Mouse (Mus musculus) intestine, embryonic 16.5 days (tissue): Measurements from ENCODE around the gene Mroh7. TPM values are rescaled to one million over a fixed set of nuclear protein-coding genes. Genes with fewer than 3 reads are reported as not detected.

ENCODE experiments used
- ATAC-seq: fragments of 200-750 bp; cut with Nextera tagmentation; 2 replicates; pipeline ENCODE4 v1.8.0; 2017; ENCODE audit warnings: moderate TSS enrichment, moderate library complexity
- H3K27ac ChIP-seq: fragments of 300-500 bp; sonication (generic); 2 replicates; pipeline ENCODE4 v1.5.1; 2014; ENCODE audit warnings: mild to moderate bottlenecking, low read length
- H3K27me3 ChIP-seq: fragments of 300-500 bp; sonication (generic); replicated peaks from 2 replicates; pipeline ENCODE4 v1.6.1; 2014; ENCODE audit warnings: low read length, control low read depth, mixed read lengths; ENCODE audit not compliant: control insufficient read depth, insufficient read depth
- H3K36me3 ChIP-seq: fragments of 300-500 bp; sonication (generic); 2 replicates; pipeline ENCODE4 v1.6.1; 2014; ENCODE audit warnings: low read length, control low read depth; ENCODE audit not compliant: control insufficient read depth, insufficient read depth
- H3K4me1 ChIP-seq: fragments of 300-500 bp; sonication (generic); 2 replicates; pipeline ENCODE4 v1.6.1; 2014; ENCODE audit warnings: low read length, control low read depth, mixed read lengths; ENCODE audit not compliant: control insufficient read depth, insufficient read depth
- H3K4me2 ChIP-seq: fragments of 300-500 bp; sonication (generic); 2 replicates; pipeline ENCODE4 v1.6.1; 2014; ENCODE audit warnings: low read depth, low read length, control low read depth
- H3K4me3 ChIP-seq: fragments of 300-500 bp; sonication (generic); 2 replicates; pipeline ENCODE4 v1.5.1; 2014; ENCODE audit warnings: mild to moderate bottlenecking, low read length
- H3K9ac ChIP-seq: fragments of 300-500 bp; sonication (generic); 2 replicates; pipeline ENCODE4 v1.6.1; 2014; ENCODE audit warnings: low read depth, low read length
- H3K9me3 ChIP-seq: fragments of 300-500 bp; sonication (generic); 2 replicates; pipeline ENCODE4 v1.6.1; 2016; ENCODE audit warnings: low read length, control low read depth; ENCODE audit not compliant: control insufficient read depth
- WGBS: fragments of 180-500 bp; shearing (Covaris S2); extraction: QIAGEN DNeasy Blood & Tissue Kit; methylation state at CpG from one replicate; pipeline ENCODE4 v1.1.7; 2014; 5-methylcytosine and 5-hydroxymethylcytosine counted together
- polyA plus RNA-seq: library from polyadenylated mRNA; unstranded; fragments of >200 nt; fragmentation: Nextera tagmentation; extraction: Ambion mirVana; gene quantifications from 2 replicates; pipeline ENCODE4 v1.2.1, GENCODE M21; 2015

Gene Mroh7
- polyA plus RNA-seq, 1 experiment from 2014 or later, result 0.20 TPM

- H3K9me3 ChIP-seq, result no peaks in the 10 kb centered on the region
- H3K4me1 ChIP-seq, result peaks cover 9% of the 10 kb centered on the region
- H3K27ac ChIP-seq, result no peak overlapping the region
- no peak for ATAC-seq
- H3K4me2 ChIP-seq, result no peak overlapping the region
- H3K9ac ChIP-seq, result no peak overlapping the region
- no peak overlapping the region for H3K4me3 ChIP-seq
- no peaks in the 10 kb centered on the region for H3K27me3 ChIP-seq
- 89% methylated on average over 15 of the region's 15 CpGs for WGBS
- 0 out of 2 replicates have a peak, but pooled peaks cover 5% of the 10 kb centered on the region for H3K36me3 ChIP-seq
These were observed 77.7 kb downstream of the Mroh7 start for GRCm38 (mm10) chr4:106653051-106653450.

GRCm38 (mm10) chr4:106652546-106652945, 78.2 kb downstream of the Mroh7 start:
- Histone ChIP-seq H3K4me2 (no peak overlapping the region), H3K9ac (no peak overlapping the region), H3K36me3 (0 out of 2 replicates have a peak, but pooled peaks cover 5% of the 10 kb centered on the region), H3K4me3 (no peak overlapping the region), H3K27ac (no peak overlapping the region), H3K4me1 (peaks cover 9% of the 10 kb centered on the region), H3K27me3 (no peaks in the 10 kb centered on the region), H3K9me3 (no peaks in the 10 kb centered on the region)
- 96% methylated on average over 3 of the region's 3 CpGs for WGBS
- no peak for ATAC-seq

DNA sequence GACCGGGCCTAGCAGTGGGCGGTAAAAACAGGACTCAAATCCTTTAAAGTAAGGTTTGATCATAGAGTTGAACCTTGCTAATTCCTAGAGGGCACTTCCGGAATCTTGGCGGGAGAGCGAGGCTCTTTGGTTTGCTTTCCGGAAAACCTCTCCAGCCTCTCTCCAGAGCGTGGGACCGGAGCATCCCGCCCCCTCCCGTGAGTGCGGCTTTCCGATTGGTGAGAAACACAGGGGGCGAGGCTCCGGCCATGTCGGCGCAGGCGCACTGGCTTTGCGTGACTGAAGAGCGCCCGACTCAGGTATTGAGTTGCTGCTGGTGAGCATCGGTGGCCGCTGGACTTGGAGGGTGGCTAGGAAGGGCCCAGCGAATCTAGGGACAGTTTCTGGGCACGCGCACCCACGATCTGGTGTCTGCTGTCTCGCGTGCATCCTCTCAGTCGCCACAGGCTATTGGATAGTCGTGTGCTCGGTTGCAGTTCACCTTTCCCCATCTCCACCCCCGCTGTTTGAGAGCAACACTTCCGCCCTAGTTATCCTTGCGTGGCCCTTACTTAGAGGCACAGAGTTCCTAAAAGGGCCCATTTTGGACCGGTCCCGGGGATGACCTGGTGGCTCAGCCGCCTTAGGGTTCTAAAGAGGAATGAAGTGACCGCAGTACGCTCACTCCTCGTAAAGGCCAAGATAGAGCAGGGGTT, 79.7 kb downstream of the Mroh7 start, which contains the start of gene Pars2:
Gene Pars2, plus strand, starts transcription at position 237 of the 695 bp plus-strand sequence.
- H3K27ac ChIP-seq, result peak within 1 kb of the TSS; percentile 45; the same call in 1 of the 2 replicates
- peaks cover 9% of the 10 kb centered on the region for H3K4me1 ChIP-seq
- H3K27me3 ChIP-seq, result no peaks in the 10 kb centered on the region
- peak; percentile 98 for ATAC-seq
- no peaks in the 10 kb centered on the region for H3K9me3 ChIP-seq
- 0 out of 2 replicates have a peak, but pooled peaks cover 5% of the 10 kb centered on the region for H3K36me3 ChIP-seq
- peak within 1 kb of the TSS; percentile 89 for H3K4me2 ChIP-seq
- peak within 1 kb of the TSS; percentile 73 for H3K4me3 ChIP-seq
- 1% methylated on average over 40 of the region's 40 CpGs for WGBS
- peak within 1 kb of the TSS; percentile 81 for H3K9ac ChIP-seq

DNA sequence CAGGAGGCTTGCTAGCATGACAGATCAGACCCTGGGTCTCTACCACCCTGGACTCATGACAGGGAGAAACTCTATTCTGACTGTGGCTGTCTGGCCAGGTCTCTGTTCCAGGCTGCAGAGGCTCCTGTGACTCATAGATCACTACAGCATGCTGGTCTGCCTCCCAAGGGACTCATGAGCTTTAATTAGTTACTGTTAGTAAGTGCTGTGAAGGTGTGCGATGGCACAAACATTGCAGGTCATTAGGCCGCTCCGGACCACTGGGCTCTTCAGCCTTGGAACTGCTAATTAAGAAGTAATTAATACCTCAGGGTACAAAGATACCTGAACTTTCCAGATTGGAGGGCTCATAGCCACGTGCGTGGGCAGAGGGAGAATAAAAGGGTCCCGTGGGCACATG, 83.6 kb downstream of the Mroh7 start:
- no peak overlapping the region for H3K4me2 ChIP-seq
- H3K27ac ChIP-seq, result no peak overlapping the region
- no peaks in the 10 kb centered on the region for H3K27me3 ChIP-seq
- WGBS, result 84% methylated on average over 6 of the region's 6 CpGs
- no peak overlapping the region for H3K9ac ChIP-seq
- H3K9me3 ChIP-seq, result no peaks in the 10 kb centered on the region
- ATAC-seq, result no peak
- peaks cover 19% of the 10 kb centered on the region for H3K4me1 ChIP-seq
- no peaks in the 10 kb centered on the region for H3K36me3 ChIP-seq
- H3K4me3 ChIP-seq, result no peak overlapping the region

DNA sequence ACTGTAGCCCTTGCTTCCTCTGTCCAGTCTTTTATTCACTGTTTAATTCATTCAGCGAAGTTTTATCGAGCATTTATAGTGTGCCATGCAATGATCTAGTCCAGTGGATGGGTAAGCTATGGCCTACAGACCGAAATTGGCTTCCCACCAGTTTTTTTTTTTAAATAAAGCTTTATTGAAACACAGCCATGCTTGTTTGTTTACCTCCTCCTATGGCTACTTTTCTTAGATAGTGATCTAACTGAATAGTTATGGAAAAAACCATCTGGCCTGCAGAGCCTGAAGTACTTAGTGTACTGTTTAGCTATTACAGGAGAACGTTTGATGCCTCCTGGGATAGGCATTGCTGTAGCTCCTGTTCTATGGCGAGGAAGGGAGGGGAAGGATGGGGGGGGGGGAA, 84.9 kb downstream of the Mroh7 start:
- peaks cover 12% of the 10 kb centered on the region for H3K4me1 ChIP-seq
- no peak for ATAC-seq
- 77% methylated on average over 5 of the region's 5 CpGs for WGBS
- H3K4me3 ChIP-seq, result no peak overlapping the region
- no peak overlapping the region for H3K4me2 ChIP-seq
- no peak overlapping the region for H3K9ac ChIP-seq
- no peaks in the 10 kb centered on the region for H3K36me3 ChIP-seq
- no peaks in the 10 kb centered on the region for H3K9me3 ChIP-seq
- no peak overlapping the region for H3K27ac ChIP-seq
- no peaks in the 10 kb centered on the region for H3K27me3 ChIP-seq

DNA sequence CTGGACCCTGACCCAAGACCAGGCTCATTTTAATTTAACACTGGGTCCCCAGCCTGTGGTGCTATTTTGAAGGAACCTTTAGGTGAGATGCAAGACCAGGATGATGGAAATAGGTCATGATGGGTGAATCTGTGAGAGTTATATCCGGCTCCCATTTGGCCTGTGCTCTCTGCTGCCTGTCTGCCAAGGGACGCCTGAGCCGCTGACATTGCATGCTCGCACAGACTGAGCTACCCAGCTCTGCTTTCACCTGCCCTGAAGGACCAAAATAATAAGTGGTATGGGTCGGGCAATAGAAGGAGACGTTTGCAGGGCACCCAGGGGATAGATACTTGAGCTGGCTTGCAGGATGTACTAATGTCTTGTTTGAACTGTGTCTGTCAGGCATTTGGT, 86.5 kb downstream of the Mroh7 start:
- 62% methylated on average over 6 of the region's 6 CpGs for WGBS
- H3K9me3 ChIP-seq, result 0 out of 2 replicates have a peak, but pooled peaks cover 5% of the 10 kb centered on the region
- no peaks in the 10 kb centered on the region for H3K27me3 ChIP-seq
- H3K4me2 ChIP-seq, result no peak overlapping the region; the same call in 1 of the 2 replicates
- H3K27ac ChIP-seq, result no peak overlapping the region
- no peak overlapping the region for H3K9ac ChIP-seq
- no peak overlapping the region for H3K4me3 ChIP-seq
- H3K36me3 ChIP-seq, result 0 out of 2 replicates have a peak, but pooled peaks cover 3% of the 10 kb centered on the region
- no peak for ATAC-seq
- peaks cover 12% of the 10 kb centered on the region for H3K4me1 ChIP-seq

GRCm38 (mm10) chr4:106643483-106644217, 87.1 kb downstream of the Mroh7 start:
- Histone ChIP-seq H3K4me3 (no peak overlapping the region), H3K27me3 (no peaks in the 10 kb centered on the region), H3K27ac (peak overlapping the region; percentile 53), H3K4me2 (peak overlapping the region; percentile 11; the same call in 1 of the 2 replicates), H3K4me1 (peaks cover 12% of the 10 kb centered on the region), H3K9me3 (0 out of 2 replicates have a peak, but pooled peaks cover 5% of the 10 kb centered on the region), H3K36me3 (0 out of 2 replicates have a peak, but pooled peaks cover 3% of the 10 kb centered on the region), H3K9ac (peak overlapping the region; percentile 55)
- ATAC-seq, result peak; percentile 85
- WGBS, result 17% methylated on average over 8 of the region's 8 CpGs

DNA sequence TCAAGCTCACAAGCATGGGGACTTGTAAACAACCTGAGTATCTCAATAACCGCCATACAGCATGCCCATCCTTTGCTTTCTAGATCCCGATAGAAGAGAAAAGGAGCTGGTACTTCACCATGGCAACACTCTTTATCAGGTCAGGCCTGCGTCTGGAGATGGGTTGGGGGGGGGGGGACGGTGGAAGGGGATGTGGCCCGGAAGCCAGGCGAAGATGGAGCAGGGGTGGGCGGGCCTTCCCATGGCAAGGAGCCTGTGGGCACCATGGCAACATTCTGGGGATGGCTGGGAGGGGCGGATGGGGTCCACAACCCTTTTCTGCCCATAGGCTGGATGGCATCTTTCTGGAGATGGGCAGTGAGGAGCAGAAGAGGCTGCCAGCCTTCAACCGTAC, 96.6 kb downstream of the Mroh7 start:
- Histone ChIP-seq H3K4me2 (no peak overlapping the region), H3K9me3 (no peaks in the 10 kb centered on the region), H3K27me3 (no peaks in the 10 kb centered on the region), H3K27ac (no peak overlapping the region), H3K4me3 (no peak overlapping the region), H3K4me1 (peaks cover 19% of the 10 kb centered on the region; the same call in 1 of the 2 replicates), H3K9ac (no peak overlapping the region), H3K36me3 (no peaks in the 10 kb centered on the region)
- WGBS, result 33% methylated on average over 8 of the region's 9 CpGs
- ATAC-seq, result no peak

- peak overlapping the region; percentile 37; the same call in 1 of the 2 replicates for H3K27ac ChIP-seq
- H3K9me3 ChIP-seq, result no peaks in the 10 kb centered on the region
- no peaks in the 10 kb centered on the region for H3K27me3 ChIP-seq
- H3K4me1 ChIP-seq, result peaks cover 21% of the 10 kb centered on the region; the same call in 1 of the 2 replicates
- H3K36me3 ChIP-seq, result no peaks in the 10 kb centered on the region
- WGBS, result 30% methylated on average over 8 of the region's 8 CpGs
- no peak overlapping the region for H3K9ac ChIP-seq
- ATAC-seq, result no peak
- no peak overlapping the region for H3K4me3 ChIP-seq
- no peak overlapping the region for H3K4me2 ChIP-seq
These were observed 97.2 kb downstream of the Mroh7 start for GRCm38 (mm10) chr4:106633281-106634085.
